Mouse (Mus musculus) liver, embryonic 11.5 days (tissue): ENCODE results near the gene Id1. TPM values are rescaled to one million over a fixed set of nuclear protein-coding genes. Genes with fewer than 3 reads are reported as not detected.

Experiments
- ATAC-seq: fragments of 200-750 bp; cut with Nextera tagmentation; replicated peaks from 2 replicates; pipeline ENCODE4 v1.8.0; 2017; ENCODE audit warnings: moderate number of reproducible peaks, mild to moderate bottlenecking, moderate TSS enrichment, moderate library complexity; ENCODE audit not compliant: low FRiP score
- DNase-seq: peaks from one replicate; pipeline ENCODE4 v3.0.0-alpha.2; 2017; ENCODE audit warnings: low spot score
- H3K27ac ChIP-seq: fragments of 300-500 bp; sonication (generic); 2 replicates; pipeline ENCODE4 v1.5.1; 2014; ENCODE audit warnings: mild to moderate bottlenecking, low read depth, low read length, control low read depth
- H3K27me3 ChIP-seq: fragments of 300-500 bp; sonication (generic); replicated peaks from 2 replicates; pipeline ENCODE4 v1.6.1; 2014; ENCODE audit warnings: low read length, mixed read lengths; ENCODE audit not compliant: control insufficient read depth, insufficient read depth
- H3K36me3 ChIP-seq: fragments of 300-500 bp; sonication (generic); 2 replicates; pipeline ENCODE4 v1.6.1; 2014; ENCODE audit warnings: mild to moderate bottlenecking, low read length, moderate library complexity, mixed read lengths; ENCODE audit not compliant: control insufficient read depth, insufficient read depth
- H3K4me1 ChIP-seq: fragments of 300-500 bp; sonication (generic); replicated peaks from 2 replicates; pipeline ENCODE4 v1.6.1; 2014; ENCODE audit warnings: low read length, mixed read lengths; ENCODE audit not compliant: control insufficient read depth, insufficient read depth
- H3K4me2 ChIP-seq: fragments of 300-500 bp; sonication (generic); 2 replicates; pipeline ENCODE4 v1.6.1; 2014; ENCODE audit warnings: mild to moderate bottlenecking, control low read depth, moderate library complexity
- H3K4me3 ChIP-seq: fragments of 300-500 bp; sonication (generic); 2 replicates; pipeline ENCODE4 v1.5.1; 2014; ENCODE audit warnings: low read depth, low read length, control low read depth
- H3K9ac ChIP-seq: fragments of 300-500 bp; sonication (generic); 2 replicates; pipeline ENCODE4 v1.6.1; 2014; ENCODE audit warnings: low read depth, low read length, control low read depth
- H3K9me3 ChIP-seq: fragments of 300-500 bp; sonication (generic); 2 replicates; pipeline ENCODE4 v1.6.1; 2016; ENCODE audit warnings: low read length, inconsistent platforms, mixed read lengths; ENCODE audit not compliant: control insufficient read depth
- WGBS: fragments of 180-500 bp; shearing (Covaris S2); extraction: QIAGEN DNeasy Blood & Tissue Kit; methylation state at CpG from one replicate; pipeline ENCODE4 v1.1.7; 2014; 5-methylcytosine and 5-hydroxymethylcytosine counted together
- polyA plus RNA-seq: library from polyadenylated mRNA; unstranded; fragments of >200 nt; fragmentation: Nextera tagmentation; extraction: Ambion mirVana; gene quantifications from 2 replicates; pipeline ENCODE4 v1.2.1, GENCODE M21; 2014

The Id1 gene
- polyA plus RNA-seq, 1 experiment from 2014 or later, result 56.3 TPM

DNA sequence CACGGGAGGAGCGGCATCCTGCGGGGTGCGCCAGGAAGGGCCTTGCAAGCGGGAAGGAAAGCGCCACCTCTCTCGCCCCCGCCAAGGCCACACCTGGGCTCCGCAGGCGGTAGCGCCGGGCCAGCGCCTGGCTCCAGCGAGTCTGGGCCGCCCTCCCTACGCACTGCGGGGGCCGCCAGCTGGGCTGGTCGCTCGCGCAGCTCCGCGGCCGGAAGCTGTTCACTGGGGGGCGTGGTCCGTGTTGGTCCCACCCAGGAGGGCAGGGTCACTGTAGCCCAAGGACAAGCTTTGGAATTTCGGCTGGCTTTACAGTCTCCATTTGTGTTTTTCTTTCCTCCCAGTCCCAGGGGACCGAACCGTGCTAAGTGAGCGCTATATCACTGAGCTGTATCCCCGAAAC is 28.4 kb upstream of the Id1 start:
- peak overlapping the region; percentile 46 for H3K4me3 ChIP-seq
- no peaks in the 10 kb centered on the region for H3K9me3 ChIP-seq
- 12% methylated on average over 31 of the region's 31 CpGs for WGBS
- peak; percentile 85 for ATAC-seq
- no peaks in the 10 kb centered on the region for H3K27me3 ChIP-seq
- H3K27ac ChIP-seq, result peak overlapping the region; percentile 77
- H3K4me1 ChIP-seq, result peaks cover 21% of the 10 kb centered on the region
- H3K4me2 ChIP-seq, result peak overlapping the region; percentile 73
- peak; percentile 86 for DNase-seq
- peaks cover 29% of the 10 kb centered on the region for H3K36me3 ChIP-seq
- peak overlapping the region; percentile 60 for H3K9ac ChIP-seq

DNA sequence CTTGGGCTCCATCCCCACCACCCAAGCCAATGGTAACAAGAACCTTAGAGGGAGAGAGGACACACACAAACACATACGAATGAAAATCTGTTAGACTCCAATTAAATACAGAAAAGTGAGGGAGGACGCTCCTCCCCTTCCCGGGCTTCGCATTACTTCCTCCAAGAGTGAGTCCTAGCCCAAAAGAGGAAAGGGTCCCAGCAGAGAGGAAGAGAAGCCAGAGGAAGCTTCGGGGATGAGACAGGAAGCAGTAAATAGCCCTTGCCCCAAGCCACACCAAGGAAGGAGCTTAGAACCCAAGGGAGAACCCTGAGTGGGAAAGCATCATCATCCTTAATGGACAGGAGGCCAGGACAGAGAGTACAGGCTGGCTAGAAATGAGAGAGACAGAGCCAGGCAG is 27.0 kb upstream of the Id1 start:
- Histone ChIP-seq H3K27ac (no peak overlapping the region), H3K9me3 (no peaks in the 10 kb centered on the region), H3K4me2 (no peak overlapping the region; the same call in 1 of the 2 replicates), H3K4me3 (no peak overlapping the region), H3K36me3 (peaks cover 19% of the 10 kb centered on the region), H3K27me3 (no peaks in the 10 kb centered on the region), H3K4me1 (peaks cover 21% of the 10 kb centered on the region), H3K9ac (no peak overlapping the region)
- WGBS, result 63% methylated on average over 5 of the region's 5 CpGs
- ATAC-seq (no peak), DNase-seq (no peak)

DNA sequence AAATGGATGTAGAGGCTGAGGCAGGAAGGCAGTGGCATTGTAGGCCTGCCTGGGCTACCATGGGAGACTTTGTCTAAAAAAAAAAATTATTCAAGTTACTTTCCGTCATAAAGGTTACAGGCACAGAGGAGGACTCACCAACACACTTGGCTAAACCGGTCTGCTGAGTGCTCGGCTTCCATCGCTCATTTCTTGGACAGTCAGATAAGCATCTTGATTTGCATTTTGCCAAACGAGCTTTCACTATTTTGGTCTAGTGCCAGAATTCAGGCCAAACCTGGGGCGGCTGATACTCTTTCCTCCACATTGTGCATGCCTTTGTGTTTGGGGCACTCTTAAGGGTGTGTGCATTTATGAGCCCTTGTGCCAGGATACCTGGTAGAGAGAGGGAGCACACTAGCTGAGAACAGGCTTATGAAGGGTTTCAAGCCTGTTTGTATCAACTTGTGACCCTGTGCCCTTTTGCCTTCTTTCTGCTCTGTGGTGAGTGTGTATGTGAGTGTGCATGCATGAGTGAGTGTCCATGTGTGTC is 19.7 kb upstream of the Id1 start:
- no peak overlapping the region for H3K9ac ChIP-seq
- H3K36me3 ChIP-seq, result no peaks in the 10 kb centered on the region
- H3K27ac ChIP-seq, result no peak overlapping the region
- H3K4me2 ChIP-seq, result no peak overlapping the region
- no peaks in the 10 kb centered on the region for H3K27me3 ChIP-seq
- WGBS, result 81% methylated on average over 6 of the region's 6 CpGs
- H3K9me3 ChIP-seq, result no peaks in the 10 kb centered on the region
- H3K4me3 ChIP-seq, result no peak overlapping the region
- no peak for DNase-seq
- H3K4me1 ChIP-seq, result no peaks in the 10 kb centered on the region
- ATAC-seq, result no peak

DNA sequence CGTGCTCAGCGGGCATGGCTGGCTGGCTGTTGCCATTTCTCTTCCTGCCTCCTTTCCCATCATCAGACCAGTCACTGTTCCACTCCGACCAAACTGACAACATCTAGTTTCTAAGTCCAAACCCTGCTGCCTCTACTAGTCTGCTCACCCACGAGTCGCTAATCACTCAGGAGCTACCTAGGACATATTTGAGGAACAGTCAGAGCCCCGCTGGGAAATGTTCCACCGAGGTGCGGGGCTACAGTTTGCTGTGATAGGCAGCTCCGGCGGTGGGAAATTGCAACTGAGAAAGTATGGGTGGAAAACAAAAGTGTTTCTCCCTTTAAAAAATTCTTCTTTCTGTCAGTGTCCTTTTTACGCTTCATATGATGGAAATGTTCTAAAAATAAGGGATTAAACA is 18.4 kb upstream of the Id1 start:
- H3K9ac ChIP-seq, result no peak overlapping the region
- DNase-seq (no peak), ATAC-seq (no peak)
- H3K36me3 ChIP-seq, result no peaks in the 10 kb centered on the region
- no peaks in the 10 kb centered on the region; the same call in 1 of the 2 replicates for H3K27me3 ChIP-seq
- H3K4me3 ChIP-seq, result no peak overlapping the region
- no peaks in the 10 kb centered on the region for H3K4me1 ChIP-seq
- H3K9me3 ChIP-seq, result no peaks in the 10 kb centered on the region
- no peak overlapping the region for H3K27ac ChIP-seq
- 78% methylated on average over 11 of the region's 11 CpGs for WGBS
- H3K4me2 ChIP-seq, result no peak overlapping the region

DNA sequence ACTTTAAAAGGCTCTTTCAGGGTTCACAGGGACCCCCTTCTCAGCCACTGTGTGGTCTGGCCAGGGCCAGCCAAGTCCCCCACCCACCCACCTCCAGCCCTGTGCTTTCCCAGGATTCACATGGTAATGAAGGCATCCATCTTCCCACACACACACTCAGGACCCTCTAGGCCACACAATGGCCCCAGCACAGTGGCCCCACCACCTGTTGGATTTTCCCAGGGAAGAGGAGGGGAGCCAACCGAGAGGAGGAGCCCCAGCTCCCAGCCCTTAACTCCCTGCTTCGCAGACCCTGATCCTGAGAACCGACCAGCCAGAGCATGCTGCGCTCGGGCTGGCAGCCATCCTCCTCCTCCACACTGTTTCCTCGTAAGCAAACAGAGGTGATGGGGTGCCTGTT is 18.0 kb upstream of the Id1 start:
- ATAC-seq (no peak), DNase-seq (no peak)
- no peak overlapping the region for H3K27ac ChIP-seq
- H3K9ac ChIP-seq, result no peak overlapping the region
- no peak overlapping the region for H3K4me3 ChIP-seq
- no peaks in the 10 kb centered on the region; the same call in 1 of the 2 replicates for H3K27me3 ChIP-seq
- H3K4me2 ChIP-seq, result no peak overlapping the region
- no peaks in the 10 kb centered on the region for H3K9me3 ChIP-seq
- 66% methylated on average over 6 of the region's 6 CpGs for WGBS
- no peaks in the 10 kb centered on the region for H3K4me1 ChIP-seq
- no peaks in the 10 kb centered on the region for H3K36me3 ChIP-seq

DNA sequence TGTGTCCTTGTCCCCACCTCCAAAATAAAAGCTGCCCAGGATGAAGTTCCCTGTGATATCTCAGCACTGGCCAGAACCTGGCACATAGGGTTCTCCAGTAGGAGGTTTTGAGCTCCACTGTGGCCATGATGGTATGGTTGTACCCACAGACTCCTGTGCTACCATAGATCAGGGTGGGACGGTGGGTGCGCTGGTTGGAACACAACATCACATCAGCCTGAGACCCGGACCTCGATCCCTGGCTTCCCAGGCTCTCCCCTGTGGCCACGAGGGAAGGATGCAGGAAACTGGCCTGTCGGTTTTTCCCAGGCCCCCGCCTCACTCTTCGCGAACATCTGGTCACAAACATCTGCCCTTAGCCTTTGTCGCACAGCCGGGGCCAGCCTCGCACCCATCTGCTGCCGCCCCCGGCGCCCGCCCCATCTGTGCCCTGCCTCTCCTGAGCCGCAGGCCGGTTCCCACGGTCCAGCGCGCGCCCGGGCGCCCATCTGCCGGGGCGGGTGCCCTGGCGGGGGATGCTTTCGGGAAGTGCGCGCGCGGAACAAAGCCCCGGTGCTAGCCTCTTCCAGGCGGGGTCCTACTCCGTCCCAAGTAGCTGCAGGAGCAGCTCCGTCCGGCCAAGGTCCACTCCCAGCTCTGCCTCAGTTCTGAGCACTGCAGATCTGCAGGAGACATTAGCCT is 12.3 kb upstream of the Id1 start:
- DNase-seq (no peak), ATAC-seq (no peak)
- Histone ChIP-seq H3K4me2 (peak overlapping the region; percentile 57), H3K4me3 (peak overlapping the region; percentile 34), H3K36me3 (no peaks in the 10 kb centered on the region), H3K4me1 (peaks cover 19% of the 10 kb centered on the region), H3K27ac (no peak overlapping the region), H3K27me3 (peaks cover 17% of the 10 kb centered on the region), H3K9ac (peak overlapping the region; percentile 21; the same call in 1 of the 2 replicates), H3K9me3 (no peaks in the 10 kb centered on the region)
- 5% methylated on average over 37 of the region's 37 CpGs for WGBS

DNA sequence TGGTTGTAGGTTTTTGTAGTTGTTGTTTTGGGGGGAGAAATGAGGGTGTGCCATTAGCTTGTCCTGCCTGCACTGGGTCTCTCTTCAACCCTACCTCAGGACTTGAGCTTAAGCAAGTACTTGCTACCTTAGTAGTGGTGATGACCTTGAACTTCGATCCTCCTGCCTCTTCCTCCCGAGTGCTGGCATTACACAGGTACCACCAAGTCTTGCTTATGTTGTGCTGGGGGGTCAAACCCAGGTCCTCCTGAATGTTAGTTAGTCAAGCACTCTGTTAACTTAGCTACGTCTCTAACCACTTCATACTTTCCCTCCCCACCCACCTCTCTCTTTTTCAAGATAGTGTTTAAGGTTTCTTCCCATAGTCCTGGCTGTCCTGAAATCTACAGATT is 11.7 kb upstream of the Id1 start:
- ATAC-seq, result no peak

DNA sequence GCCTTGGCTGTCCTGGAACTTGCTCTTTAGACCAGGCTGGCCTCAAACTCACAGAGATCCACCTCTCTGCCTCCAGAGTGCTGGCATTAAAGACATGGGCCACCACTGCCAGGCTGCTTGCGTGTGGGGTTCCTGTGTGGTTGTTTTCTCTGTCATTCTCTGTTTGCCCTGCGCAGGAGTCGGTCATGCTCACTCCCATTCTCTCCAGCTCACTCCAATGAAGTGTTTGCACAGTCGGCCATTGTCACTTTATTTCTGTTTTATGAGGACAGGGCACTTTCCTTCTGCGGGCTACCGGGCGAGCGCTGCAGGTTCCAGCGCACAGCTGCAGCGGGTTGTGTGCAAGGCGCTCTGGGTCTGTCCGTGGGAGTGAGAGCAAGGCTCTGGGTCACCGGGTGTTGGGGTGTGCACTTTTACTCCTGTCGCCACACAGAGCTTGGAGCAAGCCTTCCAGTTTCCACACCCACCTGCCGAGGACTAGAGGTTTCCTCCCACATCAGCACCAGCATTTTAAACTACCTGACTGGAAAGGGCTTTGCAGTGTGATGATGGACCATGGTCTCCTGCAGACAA is 10.8 kb upstream of the Id1 start:
- H3K27ac ChIP-seq, result no peak overlapping the region
- H3K36me3 ChIP-seq, result no peaks in the 10 kb centered on the region
- WGBS, result 72% methylated on average over 15 of the region's 15 CpGs
- no peaks in the 10 kb centered on the region for H3K9me3 ChIP-seq
- no peak overlapping the region for H3K4me2 ChIP-seq
- DNase-seq (no peak), ATAC-seq (no peak)
- H3K4me3 ChIP-seq, result no peak overlapping the region
- peaks cover 34% of the 10 kb centered on the region for H3K4me1 ChIP-seq
- H3K27me3 ChIP-seq, result peaks cover 17% of the 10 kb centered on the region
- no peak overlapping the region for H3K9ac ChIP-seq

More for the DNA sequence above, 11.7 kb upstream of the Id1 start:
- Histone ChIP-seq H3K9ac (no peak overlapping the region), H3K27me3 (peaks cover 17% of the 10 kb centered on the region), H3K4me2 (peak overlapping the region; percentile 57), H3K9me3 (no peaks in the 10 kb centered on the region), H3K4me1 (peaks cover 25% of the 10 kb centered on the region), H3K4me3 (peak overlapping the region; percentile 34), H3K27ac (no peak overlapping the region), H3K36me3 (no peaks in the 10 kb centered on the region)
- 52% methylated on average over 3 of the region's 3 CpGs for WGBS
- no peak for DNase-seq

DNA sequence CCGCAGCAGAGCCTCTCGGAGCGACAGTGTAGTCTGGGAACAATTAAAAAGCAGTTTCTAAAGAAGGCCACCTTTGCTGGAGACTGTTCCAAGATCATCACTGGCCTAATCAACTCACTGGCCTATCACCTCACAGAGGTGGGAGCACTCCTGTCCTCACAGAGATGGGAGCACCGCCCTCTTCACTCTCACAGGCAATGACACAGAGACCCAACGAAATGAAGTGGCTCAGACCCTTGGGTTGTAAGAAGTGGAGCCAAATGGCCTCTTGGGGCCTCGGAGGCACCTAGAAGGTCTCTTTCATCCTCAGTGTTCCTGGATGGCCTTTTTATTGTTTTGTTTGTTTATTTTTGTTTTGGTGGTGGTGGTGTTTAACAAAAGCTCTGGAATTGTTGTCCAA is 9.8 kb upstream of the Id1 start:
- peaks cover 17% of the 10 kb centered on the region for H3K27me3 ChIP-seq
- no peak overlapping the region for H3K4me2 ChIP-seq
- no peak for DNase-seq
- no peak overlapping the region for H3K4me3 ChIP-seq
- no peaks in the 10 kb centered on the region for H3K9me3 ChIP-seq
- ATAC-seq, result no peak
- 82% methylated on average over 6 of the region's 6 CpGs for WGBS
- H3K9ac ChIP-seq, result no peak overlapping the region
- peaks cover 34% of the 10 kb centered on the region for H3K4me1 ChIP-seq
- H3K36me3 ChIP-seq, result no peaks in the 10 kb centered on the region
- no peak overlapping the region for H3K27ac ChIP-seq
